Mouse (Mus musculus) cortical plate, adult 2 months (tissue): Measurements from ENCODE around the gene Gm32802.
"Not testable (repeated sequence)": the region's sequence is repeated elsewhere in the genome, so short reads cannot be mapped to it uniquely, and the experiment has no call there.

Source experiments
- CTCF ChIP-seq: fragments of 200-500 bp; IDR thresholded peaks from 2 replicates; pipeline ENCODE4 v1.5.1; 2011; ENCODE audit warnings: mild to moderate bottlenecking, control low read depth, low read length; ENCODE audit not compliant: insufficient read depth; ENCODE audit errors: extremely low read depth
- POLR2A ChIP-seq: fragments of 200-500 bp; IDR thresholded peaks from 2 replicates; pipeline ENCODE4 v1.6.1; 2011; ENCODE audit warnings: mild to moderate bottlenecking, low read length, control low read depth; ENCODE audit not compliant: insufficient read depth; ENCODE audit errors: extremely low read depth

GRCm38 (mm10) chr10:118278069-118278468 is 19.6 kb downstream of the Gm32802 start:
- not testable (repeated sequence) for TF ChIP-seq CTCF, POLR2A
